Mouse (Mus musculus): ENCODE data around the gene Dvl1. TPM values are rescaled to one million over a fixed set of nuclear protein-coding genes. Genes with fewer than 3 reads are reported as not detected.
A peak's percentile ranks its signal among the peaks of the same experiment; 100 is the strongest.

The Dvl1 gene
- total RNA-seq, 2 experiments from 2014 or later = 35.3 to 36.0 TPM

- intact Hi-C loops (cut with DNase I) = no loop called here
- DNase-seq = peak; percentile 69 to 75
Measured at GRCm38 (mm10) chr4:155838187-155839153, 8.7 kb upstream of the Dvl1 start.

- DNase-seq = peak; percentile 90 to 92
- intact Hi-C loops (cut with DNase I) = no loop called here
Measured at GRCm38 (mm10) chr4:155839483-155839910, 7.7 kb upstream of the Dvl1 start, which contains the start of gene Mxra8. TSS of gene Mxra8 (plus strand) at chr4:155839680.

- intact Hi-C loops (cut with DNase I) = no loop called here
- DNase-seq = peak in 1 of 2 experiments; percentile 36
Measured at GRCm38 (mm10) chr4:155840076-155841002, 6.9 kb upstream of the Dvl1 start.

- peak; percentile 67 to 75 for DNase-seq
- intact Hi-C loops (cut with DNase I) = no loop called here
Measured at GRCm38 (mm10) chr4:155841003-155841454, 6.2 kb upstream of the Dvl1 start.

- intact Hi-C loops (cut with DNase I) = no loop called here
- no peak for DNase-seq
Measured at GRCm38 (mm10) chr4:155841651-155842270, 5.4 kb upstream of the Dvl1 start.

- intact Hi-C loops (cut with DNase I) = no loop called here
- DNase-seq = no peak
Measured at GRCm38 (mm10) chr4:155843231-155843630, 4.0 kb upstream of the Dvl1 start.

GRCm38 (mm10) chr4:155847591-155848352, 570 bp downstream of the Dvl1 start:
- intact Hi-C loops (cut with DNase I) = no loop called here
- peak in 1 of 2 experiments; percentile 53 for DNase-seq

GRCm38 (mm10) chr4:155848434-155849095, 1.4 kb downstream of the Dvl1 start:
- intact Hi-C loops (cut with DNase I) = no loop called here
- no peak for DNase-seq

GRCm38 (mm10) chr4:155849391-155849790, 2.2 kb downstream of the Dvl1 start:
- no peak for DNase-seq
- intact Hi-C loops (cut with DNase I) = no loop called here

GRCm38 (mm10) chr4:155849792-155850451, 2.7 kb downstream of the Dvl1 start:
- intact Hi-C loops (cut with DNase I) = loop anchor here (10.0 kb wide), 1 partner anchor 255 kb away; the partner anchor contains the start of gene 9430015G10Rik
- DNase-seq = no peak

GRCm38 (mm10) chr4:155851368-155851767, 4.2 kb downstream of the Dvl1 start:
- intact Hi-C loops (cut with DNase I) = loop anchor here (10.0 kb wide), 1 partner anchor 253 kb away; the partner anchor contains the start of gene 9430015G10Rik

GRCm38 (mm10) chr4:155851951-155852411, 4.8 kb downstream of the Dvl1 start:
- intact Hi-C loops (cut with DNase I) = loop anchor here (10.0 kb wide), 1 partner anchor 253 kb away; the partner anchor contains the start of gene 9430015G10Rik
- no peak for DNase-seq

More at GRCm38 (mm10) chr4:155851368-155851767, 4.2 kb downstream of the Dvl1 start:
- DNase-seq = no peak

GRCm38 (mm10) chr4:155853421-155853820, 6.2 kb downstream of the Dvl1 start:
- intact Hi-C loops (cut with DNase I) = loop anchor here (10.0 kb wide), 1 partner anchor 251 kb away; the partner anchor contains the start of gene 9430015G10Rik
- DNase-seq = no peak

GRCm38 (mm10) chr4:155854991-155855390, 7.8 kb downstream of the Dvl1 start:
- DNase-seq = no peak
- intact Hi-C loops (cut with DNase I) = loop anchor here (10.0 kb wide), 1 partner anchor 250 kb away; the partner anchor contains the start of gene 9430015G10Rik

- intact Hi-C loops (cut with DNase I) = loop anchor here (10.0 kb wide), 1 partner anchor 249 kb away; the partner anchor contains the start of gene 9430015G10Rik
Measured at GRCm38 (mm10) chr4:155856071-155856470, 8.9 kb downstream of the Dvl1 start.

GRCm38 (mm10) chr4:155856881-155857280, 9.7 kb downstream of the Dvl1 start:
- intact Hi-C loops (cut with DNase I) = loop anchor here (10.0 kb wide), 1 partner anchor 248 kb away; the partner anchor contains the start of gene 9430015G10Rik
- DNase-seq = no peak

More at GRCm38 (mm10) chr4:155856071-155856470, 8.9 kb downstream of the Dvl1 start:
- no peak for DNase-seq

- intact Hi-C loops (cut with DNase I) = loop anchor here (10.0 kb wide), 1 partner anchor 245 kb away; the partner anchor contains the start of gene 9430015G10Rik
- peak; percentile 67 to 81 for DNase-seq
Measured at GRCm38 (mm10) chr4:155859318-155859717, 12.1 kb downstream of the Dvl1 start.

- intact Hi-C loops (cut with DNase I) = no loop called here
- no peak for DNase-seq
Measured at GRCm38 (mm10) chr4:155861787-155862186, 14.6 kb downstream of the Dvl1 start.

Measured in heart, postnatal 10 days (tissue).